Mouse (Mus musculus) inflammation-experienced regulatory T-cells, adult 6 months (primary cell): Measurements from ENCODE around the gene Gdf7. TPM values are rescaled to one million over a fixed set of nuclear protein-coding genes. Genes with fewer than 3 reads are reported as not detected.
A peak's percentile ranks its signal among the peaks of the same experiment; 100 is the strongest.

Experiments
- ATAC-seq: one replicate; pipeline ENCODE4 v1.8.0; 2017
- polyA plus RNA-seq, 3 experiments: library from polyadenylated mRNA; unstranded; fragments of 100-300 nt; shearing (Covaris generic); gene quantifications; one replicate each; pipeline ENCODE4 v1.2.1; 2017

Gdf7 gene
- polyA plus RNA-seq, result not detected

DNA sequence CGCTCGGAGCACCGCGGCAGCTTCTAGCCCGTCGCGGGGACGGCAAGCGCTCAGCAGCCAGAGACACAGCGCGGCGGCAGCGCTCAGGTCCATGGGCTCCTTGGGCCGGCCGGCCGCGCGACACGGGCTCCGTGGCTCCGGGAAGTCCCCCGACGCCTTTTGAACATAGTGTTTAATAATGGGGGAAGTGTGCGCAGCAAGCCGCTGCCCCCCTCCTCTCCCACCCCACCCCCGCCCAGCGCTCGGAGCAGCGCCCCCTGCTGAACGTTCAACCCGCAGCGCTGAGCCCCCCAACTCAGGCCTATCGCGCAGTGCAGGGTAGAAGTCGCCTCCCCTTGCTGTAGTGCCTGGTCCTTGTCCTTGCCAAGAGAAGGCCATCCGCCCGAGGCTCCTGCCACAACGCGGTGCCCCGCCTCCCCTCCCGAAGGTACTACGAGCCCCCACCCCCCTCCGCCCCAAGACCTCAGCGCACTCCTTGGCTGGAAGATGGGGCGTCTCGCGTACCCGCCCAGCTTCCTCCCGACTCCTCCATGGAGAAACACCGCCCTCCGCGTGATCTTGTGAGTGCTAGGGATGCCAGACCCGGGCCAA, at the start of gene Gdf7:
Gene Gdf7, minus strand, starts transcription at position 114 of the 591 bp plus-strand sequence.
- no peak for ATAC-seq

DNA sequence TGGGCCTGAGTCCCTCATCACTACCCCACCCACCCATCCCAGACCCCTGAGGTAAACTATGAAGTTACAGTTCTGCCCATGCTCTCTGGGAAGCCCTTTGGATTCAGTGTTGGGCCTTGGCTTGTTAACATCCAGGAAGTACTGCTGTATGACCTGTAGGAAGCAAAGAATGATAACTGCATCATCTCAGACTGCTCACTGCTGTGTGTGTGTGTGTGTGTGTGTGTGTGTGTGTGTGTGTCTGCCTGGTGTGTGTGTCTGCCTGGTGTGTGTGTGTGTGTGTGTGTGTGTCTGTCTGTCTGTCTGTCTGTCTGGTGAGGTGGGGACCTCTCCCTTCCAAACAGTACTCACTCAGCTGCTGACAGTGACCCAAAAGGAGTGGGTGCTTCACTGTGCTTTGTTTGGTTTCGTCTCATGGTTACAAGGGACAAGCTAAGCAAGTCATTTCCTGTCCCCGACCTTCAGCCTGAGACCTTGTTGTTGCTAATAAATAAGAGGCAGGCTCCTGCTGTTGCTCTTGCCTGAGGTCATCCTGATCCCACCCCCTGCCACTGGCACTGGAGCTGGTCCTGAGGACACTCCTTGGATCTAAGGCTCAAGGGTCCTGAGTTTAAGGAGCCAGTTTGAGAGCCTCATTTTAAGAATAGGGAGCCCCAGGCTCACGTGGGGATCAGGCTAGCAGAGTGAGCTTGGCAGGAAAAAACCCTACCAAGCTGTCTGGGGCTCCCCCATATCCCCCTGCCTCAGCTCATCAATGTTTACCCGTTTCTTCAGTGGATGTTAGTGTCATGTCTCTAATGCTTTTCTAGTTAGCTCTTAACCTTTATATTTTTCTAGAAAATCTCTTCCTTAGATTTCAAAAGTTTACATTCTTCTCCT, 49.5 kb upstream of the Gdf7 start:
- ATAC-seq, result peak; percentile 94

DNA sequence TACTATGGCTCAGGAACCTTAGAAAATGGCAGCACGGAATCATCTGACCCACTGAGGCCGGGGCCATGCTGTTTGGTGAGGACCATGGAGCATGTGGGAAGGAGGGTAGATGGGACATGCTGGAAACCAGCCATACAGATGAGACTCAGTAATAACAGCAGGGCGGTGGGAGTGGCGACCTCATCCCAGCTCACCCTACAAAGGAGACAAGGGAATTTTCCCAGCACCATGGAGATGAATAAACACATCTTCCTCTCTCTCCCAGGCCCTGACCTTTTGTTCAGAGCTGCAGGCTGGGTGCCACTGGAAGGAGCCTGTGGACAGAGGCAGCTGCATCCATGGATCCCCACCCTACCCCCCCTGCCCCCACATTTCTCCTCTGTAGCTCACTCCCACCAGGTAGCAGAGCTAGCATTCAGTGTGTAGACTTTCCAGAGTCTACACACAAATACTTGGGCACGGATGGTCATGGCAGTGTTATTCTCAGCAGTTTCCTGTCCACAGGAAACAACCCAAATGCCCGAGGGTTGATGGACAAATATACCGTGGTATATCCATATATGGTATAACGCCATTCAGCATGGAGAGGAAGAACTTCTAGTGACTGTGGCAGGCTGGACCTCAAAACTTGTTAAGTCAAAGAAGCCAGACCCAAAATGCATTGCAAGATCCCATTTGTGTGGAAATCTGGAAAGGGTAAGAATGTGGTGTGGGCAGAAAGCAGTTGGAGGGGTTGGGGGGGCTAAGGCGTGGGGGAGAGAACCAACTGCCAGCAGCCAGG, 47.2 kb upstream of the Gdf7 start:
- no peak for ATAC-seq

DNA sequence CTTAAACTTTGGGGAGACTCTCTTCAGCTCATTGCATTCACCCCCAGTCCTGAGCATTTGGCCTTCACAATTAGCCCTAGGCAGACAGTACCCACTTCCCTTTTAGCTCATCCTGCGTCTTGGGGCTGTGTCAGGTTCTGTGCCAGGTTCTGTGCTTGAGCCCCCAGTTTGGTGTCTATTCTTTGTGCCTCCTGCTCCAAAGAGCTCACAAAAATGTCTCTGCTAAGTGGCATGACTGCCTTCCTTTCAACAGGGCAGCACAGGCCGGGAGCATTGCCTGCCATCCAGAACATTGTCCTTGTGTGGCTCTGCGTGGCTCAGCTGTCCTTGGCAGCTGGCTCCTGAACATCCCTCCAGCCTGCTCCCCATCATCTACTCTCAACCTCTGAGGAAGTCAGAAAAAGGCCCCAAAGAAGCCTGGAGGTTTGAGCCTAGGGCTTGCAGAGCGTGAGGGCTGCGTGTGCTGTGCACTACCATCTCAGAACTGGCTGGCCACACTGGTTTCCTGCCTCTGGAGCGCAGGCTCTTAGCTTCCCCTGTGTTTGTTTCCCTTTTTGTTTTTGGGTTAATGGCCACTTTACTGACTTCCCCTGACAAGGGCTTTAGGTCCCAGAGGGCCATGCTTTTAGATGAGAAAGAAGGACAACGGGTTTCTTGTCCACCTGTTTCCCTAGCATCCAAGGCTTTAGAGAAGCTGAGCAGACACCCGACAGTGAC, 46.1 kb upstream of the Gdf7 start:
- ATAC-seq, result no peak

DNA sequence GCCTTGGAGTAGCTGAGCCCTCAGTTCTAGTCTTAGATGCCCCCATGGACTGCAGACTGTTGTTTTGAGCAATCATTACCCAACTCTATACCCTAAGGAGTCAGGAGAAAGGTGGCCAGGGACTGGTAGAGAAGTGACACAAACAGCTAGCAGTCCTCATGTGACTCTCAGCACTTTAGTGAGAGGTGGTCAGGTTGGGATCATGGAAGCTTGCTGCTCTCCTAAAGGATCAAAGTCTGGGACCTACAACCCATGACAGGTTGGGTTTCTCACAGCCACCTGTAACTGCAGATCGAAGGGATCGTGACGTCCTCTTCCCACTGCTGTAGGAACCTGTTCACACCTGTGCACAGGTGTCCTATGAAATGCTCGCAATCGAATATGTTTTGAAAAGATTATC, 43.8 kb upstream of the Gdf7 start:
- ATAC-seq, result no peak

DNA sequence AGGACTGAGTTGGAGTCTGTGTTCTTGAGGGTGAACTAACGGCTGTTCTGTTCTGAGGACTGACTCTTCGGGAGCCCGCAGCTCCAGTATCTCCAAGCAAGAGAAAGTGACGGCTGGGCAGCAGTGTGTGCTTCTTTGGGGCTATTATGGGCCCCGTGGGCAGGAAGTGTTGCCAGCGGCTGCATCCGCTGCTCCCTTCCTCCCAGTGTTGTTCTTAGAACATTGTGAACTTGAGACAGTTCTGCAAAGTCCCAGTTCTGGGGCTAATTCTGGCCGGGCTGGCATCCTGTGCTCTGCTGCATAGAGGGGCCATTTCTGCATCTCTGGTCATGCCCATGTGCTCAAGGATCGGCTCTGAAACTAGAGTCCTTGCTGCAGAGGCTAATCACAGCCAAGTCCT, 43.1 kb upstream of the Gdf7 start:
- peak; percentile 73 for ATAC-seq

DNA sequence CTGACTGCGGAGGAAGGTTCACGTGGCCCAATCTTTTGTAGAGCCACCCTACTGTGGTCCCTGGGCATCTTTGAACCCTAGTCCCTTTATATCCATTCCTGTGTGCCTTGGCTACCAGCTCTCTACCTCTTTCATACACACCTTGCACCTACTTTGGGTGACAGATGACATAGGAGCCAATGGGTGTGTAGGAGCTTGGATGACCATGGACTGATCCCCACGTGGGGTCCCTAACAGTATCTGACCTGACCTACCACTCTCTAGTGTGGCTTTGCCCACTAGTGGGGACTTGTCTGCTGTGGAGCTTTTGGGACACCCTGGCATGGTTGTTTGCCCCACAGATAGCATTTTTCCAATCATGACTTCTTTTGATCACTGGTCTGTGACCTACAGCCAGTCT, 41.6 kb upstream of the Gdf7 start:
- ATAC-seq, result no peak

DNA sequence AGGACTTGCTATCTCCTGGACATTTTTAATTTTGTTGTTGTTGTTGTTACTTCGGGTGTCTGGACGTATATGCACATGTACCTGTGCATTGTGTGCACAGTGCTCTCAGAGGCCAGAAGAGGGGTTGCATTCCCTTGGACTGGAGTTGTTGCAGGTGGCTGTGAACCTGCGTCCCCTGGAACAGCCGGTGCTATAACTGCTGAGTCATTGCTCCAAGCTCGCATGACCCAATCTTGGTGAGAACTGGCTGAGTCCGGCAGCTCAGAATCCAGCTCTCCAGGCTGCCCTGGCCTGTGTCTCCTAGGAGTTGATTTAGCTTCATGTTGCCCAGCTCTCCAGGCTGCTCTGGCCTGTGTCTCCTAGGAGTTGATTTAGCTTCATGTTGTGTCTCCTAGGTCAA, 39.3 kb upstream of the Gdf7 start:
- no peak for ATAC-seq

DNA sequence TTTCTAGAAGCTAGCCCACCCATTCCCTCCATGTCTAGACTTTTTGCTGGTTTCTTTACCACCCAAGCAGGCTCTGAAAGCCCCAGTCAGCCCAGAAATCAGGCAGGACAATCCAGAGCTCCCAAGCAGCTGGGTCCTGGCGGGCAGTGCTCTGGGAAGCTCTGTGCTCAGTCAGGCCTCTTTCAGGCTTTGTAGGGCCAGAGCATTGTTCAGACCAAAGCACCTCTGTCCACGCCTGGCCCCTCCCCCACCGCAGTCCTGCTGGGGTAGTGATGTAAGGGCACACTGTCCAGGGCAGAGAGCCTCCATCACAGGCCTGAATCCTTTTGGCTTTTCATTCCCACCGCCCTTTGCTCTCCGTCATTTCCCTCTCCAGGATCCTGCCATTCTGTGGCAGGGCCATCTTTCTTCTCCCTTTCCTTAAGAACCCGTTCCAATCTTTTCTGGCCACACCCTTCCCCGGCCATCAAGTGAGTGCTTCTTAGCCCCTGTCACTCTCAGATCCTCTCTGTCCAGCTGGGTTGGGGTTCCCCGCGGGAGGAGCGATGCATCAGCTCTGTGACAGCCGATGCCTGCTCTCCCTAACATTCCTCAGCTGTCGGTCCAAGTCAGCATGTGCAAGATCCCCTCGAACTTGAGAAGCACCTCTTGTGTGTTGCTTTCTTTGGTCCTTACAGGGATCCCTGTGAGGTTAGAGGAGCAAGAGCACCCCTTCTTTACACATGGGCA, 38.0 kb upstream of the Gdf7 start:
- ATAC-seq, result no peak

DNA sequence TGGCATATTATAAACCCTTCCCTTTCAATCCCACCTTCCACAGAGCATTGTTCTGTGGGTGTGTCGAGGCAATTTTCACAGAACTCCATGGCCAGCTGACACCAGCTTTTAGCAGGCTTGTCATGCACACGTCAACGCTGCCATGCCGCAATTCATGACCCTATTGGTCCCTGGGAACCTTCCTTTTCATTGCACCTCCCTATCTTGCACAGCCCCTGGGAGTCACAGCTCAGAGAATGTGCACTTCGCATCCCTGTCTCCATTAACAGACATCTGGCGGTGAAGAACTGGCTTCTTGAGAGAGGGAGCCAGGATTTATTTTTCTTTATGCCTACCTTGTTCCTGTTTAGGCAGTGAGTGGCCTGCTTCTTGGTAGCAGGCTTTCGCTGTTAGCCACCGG, 37.2 kb upstream of the Gdf7 start:
- ATAC-seq, result no peak

DNA sequence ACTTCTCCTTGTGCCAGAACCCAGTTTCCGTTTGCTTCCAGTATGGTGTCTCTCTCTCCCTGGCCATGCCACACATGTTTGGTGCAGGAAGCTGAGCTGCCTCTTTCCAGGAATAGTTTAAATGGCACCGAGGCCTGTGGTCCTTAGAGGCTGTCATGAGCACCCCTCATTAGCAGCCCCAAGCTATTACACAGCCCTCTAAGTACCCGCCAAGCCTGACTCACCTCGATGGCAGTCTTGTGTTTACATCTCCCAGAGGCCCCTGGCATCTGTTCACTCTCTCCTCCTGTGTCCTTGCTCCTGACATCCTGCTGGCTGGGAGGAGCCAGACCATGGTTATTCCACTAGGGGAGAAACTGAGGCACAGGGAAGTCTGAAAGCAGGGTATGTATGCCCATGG, 36.7 kb upstream of the Gdf7 start:
- ATAC-seq, result no peak

DNA sequence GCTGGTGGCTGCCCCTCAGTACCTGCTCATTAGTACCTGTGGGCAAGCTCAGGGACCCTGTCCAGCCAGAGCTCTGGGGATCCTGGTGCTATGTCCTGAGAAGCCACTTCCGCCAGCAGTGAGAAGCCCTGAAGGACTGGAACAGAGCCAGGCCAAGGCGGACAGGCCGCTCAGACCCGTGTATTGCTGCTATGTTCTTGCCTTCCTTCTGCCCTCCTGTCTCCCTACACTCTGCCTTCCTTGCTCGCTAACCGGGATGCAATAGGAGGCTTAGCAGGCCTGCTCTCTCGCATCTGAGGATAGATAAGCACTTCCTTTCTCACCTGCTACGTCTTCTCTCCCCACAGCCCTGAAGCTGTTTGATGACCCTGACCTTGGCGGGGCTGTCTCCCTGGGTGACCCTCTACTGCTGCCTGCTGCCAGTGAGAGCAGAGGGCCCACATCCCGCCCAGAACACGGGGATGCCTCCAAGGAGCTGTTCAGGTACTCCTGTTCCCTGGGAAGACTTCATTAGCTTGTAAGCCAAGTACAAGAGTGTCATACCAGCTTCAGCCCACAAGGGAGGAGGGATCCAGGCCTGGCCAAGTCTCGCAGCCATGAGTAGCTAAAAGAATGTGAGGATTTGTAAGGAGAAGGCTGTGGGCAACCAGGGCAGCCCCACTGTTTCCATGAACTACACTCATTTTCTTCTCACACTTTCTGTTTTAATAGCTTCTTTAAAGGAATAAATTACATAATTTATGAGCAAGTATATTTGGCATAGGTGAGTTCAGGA, 35.7 kb upstream of the Gdf7 start:
- ATAC-seq, result no peak

DNA sequence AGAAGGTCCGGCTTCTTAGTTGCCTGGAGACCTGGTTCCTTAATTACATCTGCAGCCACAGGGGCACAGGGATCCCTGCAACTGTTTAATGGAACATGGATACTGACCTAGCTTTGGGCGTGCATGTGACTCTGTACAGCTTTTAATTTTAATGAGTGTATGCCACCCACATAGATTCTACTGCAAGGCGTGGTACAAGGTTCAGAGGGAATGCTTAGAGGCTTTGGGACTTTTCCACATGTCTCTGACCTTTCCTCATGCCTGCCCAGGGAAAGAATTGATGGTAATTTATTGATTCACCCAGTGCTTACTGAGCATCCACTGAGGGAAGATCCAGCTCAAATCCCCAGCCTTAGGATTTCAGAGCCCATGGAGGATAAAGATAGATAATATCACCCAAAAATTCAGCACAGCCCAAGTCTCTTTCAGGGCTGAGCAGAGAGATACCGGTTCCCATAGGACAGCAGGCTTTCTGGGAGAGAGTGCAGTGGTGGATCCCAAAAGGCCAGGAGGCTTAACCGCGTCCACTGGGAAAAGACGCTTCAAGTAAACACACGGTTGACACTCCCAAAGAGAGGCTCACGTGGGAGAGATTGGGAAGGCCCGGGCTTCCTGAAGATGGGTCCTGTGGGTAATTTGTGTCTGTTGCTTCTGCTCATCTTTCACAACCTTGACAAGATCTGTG, 35.0 kb upstream of the Gdf7 start:
- ATAC-seq, result no peak

DNA sequence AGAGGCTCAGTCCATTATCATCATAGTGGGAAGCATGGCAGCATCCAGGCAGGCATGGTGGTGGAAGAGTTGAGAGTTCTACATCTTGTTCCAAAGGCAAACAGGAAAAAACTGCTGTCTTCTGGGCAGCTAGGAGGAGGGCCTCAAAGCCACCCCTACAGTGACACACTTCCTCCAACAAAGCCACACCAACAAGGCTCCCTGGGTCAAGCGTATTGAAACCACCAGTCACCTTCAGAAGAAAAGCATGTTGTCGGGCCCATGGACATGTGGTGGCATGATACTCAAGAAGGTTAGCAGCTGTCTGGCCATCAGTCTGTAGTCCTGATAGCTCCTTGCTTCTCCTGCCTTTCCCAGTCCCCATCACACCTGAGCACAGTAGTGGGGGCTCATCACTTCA, 33.7 kb upstream of the Gdf7 start:
- no peak for ATAC-seq

DNA sequence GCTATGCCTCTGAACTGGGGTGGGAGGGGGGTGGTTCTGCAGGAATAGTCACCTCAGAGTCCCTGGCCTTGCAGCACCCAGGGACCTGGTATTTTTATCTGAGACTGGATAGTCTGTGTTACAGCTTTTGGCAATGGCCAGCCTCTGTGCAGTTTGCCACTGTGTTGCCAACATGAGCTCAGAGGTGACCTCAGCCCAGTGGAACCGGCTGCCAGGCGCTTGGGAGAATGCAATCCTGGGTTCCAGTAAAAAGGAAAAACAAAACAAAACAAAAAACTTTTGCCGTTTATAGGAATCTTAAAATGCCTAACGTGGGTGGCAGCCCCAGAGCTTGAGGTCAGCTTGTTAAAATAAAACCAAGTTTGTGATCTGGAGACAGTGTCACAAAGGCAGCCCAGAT, 32.5 kb upstream of the Gdf7 start:
- no peak for ATAC-seq

DNA sequence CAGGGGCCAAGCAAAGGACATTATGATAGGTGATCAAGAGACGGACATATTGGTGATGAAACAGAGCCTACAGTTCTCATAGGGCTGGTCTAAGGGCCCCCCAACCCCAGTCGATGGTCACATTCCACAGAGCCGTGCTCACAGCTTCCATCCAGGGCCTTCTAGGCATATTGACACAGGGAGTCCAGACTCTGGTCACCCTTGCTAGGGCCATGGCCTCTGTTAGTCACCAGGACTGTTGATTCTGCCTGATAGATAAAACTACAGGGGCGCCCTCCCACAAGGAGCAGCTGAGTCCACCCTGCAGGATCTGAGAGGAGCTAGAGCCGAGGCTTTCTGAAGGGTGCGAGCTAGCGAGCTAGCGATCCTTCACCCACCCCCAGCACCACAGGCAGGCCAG, 31.9 kb upstream of the Gdf7 start:
- no peak for ATAC-seq

DNA sequence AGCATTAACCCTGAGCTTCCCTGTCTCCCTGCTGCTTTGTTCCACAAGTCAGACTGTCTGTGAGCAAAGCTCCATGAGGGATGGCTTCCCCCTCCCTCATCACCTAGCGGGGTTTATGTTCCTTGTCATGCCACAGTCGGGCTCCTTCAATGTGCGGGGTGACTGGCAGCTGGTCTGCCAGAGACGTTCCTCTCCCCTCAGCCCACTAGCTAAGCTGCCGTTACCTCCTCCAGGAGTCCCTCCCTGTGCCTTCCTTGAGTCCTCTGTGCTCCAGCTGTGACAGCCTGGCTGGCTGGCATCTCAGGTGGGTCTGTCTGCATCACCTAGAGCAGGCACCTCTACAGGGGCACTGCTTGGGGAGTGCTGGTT, 30.4 kb upstream of the Gdf7 start:
- no peak for ATAC-seq

DNA sequence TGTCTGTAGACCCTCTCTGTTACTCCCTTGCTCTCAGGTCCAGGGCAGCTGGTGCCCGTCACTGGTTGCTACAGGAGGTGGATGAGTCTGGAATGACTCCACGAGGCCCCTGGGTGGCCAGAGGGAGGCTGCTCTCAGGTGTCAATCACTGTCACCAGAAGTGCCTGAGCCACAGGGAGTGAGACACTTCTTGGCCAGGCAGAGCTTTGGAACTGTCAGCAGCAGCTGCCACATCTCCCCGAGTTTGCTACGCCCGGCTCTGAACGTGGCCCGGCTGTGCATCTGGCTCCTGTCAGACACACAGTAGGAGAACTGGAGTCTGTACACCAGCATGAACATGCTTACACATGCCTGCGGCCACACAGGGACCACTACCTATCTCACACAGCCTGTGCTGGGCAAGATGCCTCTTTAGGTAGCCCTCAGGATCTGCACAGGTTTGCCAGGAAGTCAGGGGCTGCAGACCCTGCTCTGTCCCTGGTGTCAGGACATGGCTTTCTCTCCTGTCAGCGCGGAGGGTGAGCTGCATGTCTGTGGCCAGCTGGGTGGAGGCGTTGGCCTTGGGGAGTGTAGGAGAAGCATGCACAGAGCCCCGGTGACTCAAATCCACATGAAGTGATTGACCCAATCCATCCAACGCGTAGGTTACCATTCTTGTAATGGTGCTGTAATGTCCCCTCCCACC, 29.9 kb upstream of the Gdf7 start:
- no peak for ATAC-seq

DNA sequence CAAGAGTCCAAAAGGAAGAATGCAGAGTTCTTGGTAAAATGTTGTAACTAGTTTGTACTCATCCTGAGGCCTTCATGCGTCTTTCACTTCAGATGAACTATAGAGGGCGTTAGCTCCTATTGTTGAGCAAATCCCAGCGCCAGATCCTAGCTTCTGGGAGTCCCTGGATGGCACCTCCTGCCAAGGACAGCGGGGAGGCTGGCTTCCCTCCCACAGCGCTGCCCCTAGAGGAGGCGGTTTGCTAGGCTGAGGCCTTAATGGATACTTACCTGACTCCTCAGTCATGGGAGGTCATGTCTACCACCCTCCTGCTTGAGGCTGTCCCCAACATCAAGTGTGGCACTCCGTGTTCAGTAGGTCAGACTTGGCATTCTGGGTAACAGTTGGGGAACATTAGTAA, 27.5 kb upstream of the Gdf7 start:
- no peak for ATAC-seq

DNA sequence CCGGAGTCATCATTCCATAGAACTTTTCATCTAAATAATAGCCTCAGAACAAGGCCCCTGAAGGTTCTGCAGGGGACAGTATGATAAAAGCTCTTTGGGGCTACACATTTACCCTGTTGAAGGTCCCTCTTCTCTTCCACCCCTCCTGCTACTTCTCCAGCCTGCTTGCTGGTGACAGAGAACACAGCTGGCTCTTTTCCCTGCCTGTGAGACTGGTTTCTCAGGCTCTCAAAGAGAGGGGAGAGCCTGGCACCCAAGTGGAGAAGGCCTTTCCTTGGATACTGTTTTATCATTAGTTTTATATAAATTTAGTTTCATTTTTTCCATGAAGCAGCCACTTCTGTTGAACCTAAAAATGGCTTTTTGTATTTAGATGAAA, 25.9 kb upstream of the Gdf7 start:
- no peak for ATAC-seq
